18 mouse cellular contexts compared by ENCODE assay signal in genomic region chr8:10625262-10625661, GRCm38 (mm10).
DNase-seq lines count a peak whose midpoint lies in the region; ATAC-seq and TF ChIP-seq lines count a peak whose summit lies in the region.
"Had no signal": no experiment of that assay in that cellular context is flagged by ENCODE, and none has a peak within 500 bp of the region (broad histone marks: within the 10 kb centered on the region; RNA-seq: fewer than 3 reads in every experiment).

No protein-coding gene starts in this region.

- WGBS in hindbrain, embryonic 11.5 days: 13% methylated on average over 5 of the region's 5 CpGs
- 13% methylated on average over 5 of the region's 5 CpGs for WGBS in hindbrain, embryonic 13.5 days
- 20% methylated on average over 5 of the region's 5 CpGs for WGBS in hindbrain, postnatal 0 days

- no peak overlapping the region for H3K27ac ChIP-seq in hindbrain, embryonic 11.5 days (ENCODE audit: low read depth, low read length)
- no peak overlapping the region for H3K27ac ChIP-seq in hindbrain, embryonic 13.5 days
- no peak overlapping the region for H3K27ac ChIP-seq in hindbrain, postnatal 0 days
- H3K27ac ChIP-seq: heart, embryonic 15.5 days; kidney, postnatal 0 days; macrophage had no signal

- no peaks in the 10 kb centered on the region for H3K36me3 ChIP-seq in hindbrain, embryonic 11.5 days (ENCODE audit: control insufficient read depth, insufficient read depth, low read length)
- H3K36me3 ChIP-seq in hindbrain, embryonic 13.5 days: no peaks in the 10 kb centered on the region
- no peaks in the 10 kb centered on the region for H3K36me3 ChIP-seq in hindbrain, postnatal 0 days (ENCODE audit: insufficient read depth, low read length)
- H3K36me3 ChIP-seq: heart, embryonic 15.5 days had no signal

- ATAC-seq in hindbrain, embryonic 11.5 days (ENCODE audit: low FRiP score): peak; percentile 54; the same call in 1 of the 2 replicates
- no peak for ATAC-seq in hindbrain, embryonic 13.5 days (ENCODE audit: low FRiP score)
- ATAC-seq in hindbrain, postnatal 0 days: peak; percentile 58; the same call in 1 of the 2 replicates

- H3K9me3 ChIP-seq in hindbrain, embryonic 11.5 days (ENCODE audit: control insufficient read depth, low read length): no peaks in the 10 kb centered on the region
- 0 out of 2 replicates have a peak, but pooled peaks cover 6% of the 10 kb centered on the region for H3K9me3 ChIP-seq in hindbrain, embryonic 13.5 days
- no peaks in the 10 kb centered on the region for H3K9me3 ChIP-seq in hindbrain, postnatal 0 days (ENCODE audit: low read length)
- H3K9me3 ChIP-seq: heart, embryonic 15.5 days had no signal

- peaks cover 2% of the 10 kb centered on the region; the same call in 1 of the 2 replicates for H3K4me1 ChIP-seq in hindbrain, embryonic 11.5 days (replicated peaks; ENCODE audit: control insufficient read depth, insufficient read depth, low read length)
- H3K4me1 ChIP-seq in hindbrain, embryonic 13.5 days (replicated peaks): peaks cover 10% of the 10 kb centered on the region
- no peaks in the 10 kb centered on the region for H3K4me1 ChIP-seq in hindbrain, postnatal 0 days (ENCODE audit: insufficient read depth, low read length)
- H3K4me1 ChIP-seq: heart, embryonic 15.5 days had no signal

- H3K9ac ChIP-seq in hindbrain, embryonic 11.5 days (ENCODE audit: low read depth, low read length): no peak overlapping the region
- no peak overlapping the region for H3K9ac ChIP-seq in hindbrain, embryonic 13.5 days
- no peak overlapping the region for H3K9ac ChIP-seq in hindbrain, postnatal 0 days (replicated peaks; ENCODE audit: low read length)
- H3K9ac ChIP-seq: heart, embryonic 15.5 days had no signal

- no peak for TF ChIP-seq CTCF in hindbrain, postnatal 0 days (IDR thresholded peaks at IDR 0.05; ENCODE audit: low read depth)

- H3K4me2 ChIP-seq in hindbrain, embryonic 11.5 days (replicated peaks; ENCODE audit: low read depth, low read length): no peak overlapping the region
- no peak overlapping the region for H3K4me2 ChIP-seq in hindbrain, embryonic 13.5 days
- H3K4me2 ChIP-seq in hindbrain, postnatal 0 days (ENCODE audit: low read depth, low read length): no peak overlapping the region
- H3K4me2 ChIP-seq: heart, embryonic 15.5 days had no signal

- no peaks in the 10 kb centered on the region for H3K27me3 ChIP-seq in hindbrain, embryonic 11.5 days (ENCODE audit: control insufficient read depth, insufficient read depth, low read length)
- peaks cover 5% of the 10 kb centered on the region; the same call in 1 of the 2 replicates for H3K27me3 ChIP-seq in hindbrain, embryonic 13.5 days
- H3K27me3 ChIP-seq in hindbrain, postnatal 0 days (ENCODE audit: insufficient read depth, low read length): no peaks in the 10 kb centered on the region
- H3K27me3 ChIP-seq: heart, embryonic 15.5 days had no signal

- no peak overlapping the region for H3K4me3 ChIP-seq in hindbrain, embryonic 11.5 days (ENCODE audit: low read depth, low read length)
- no peak overlapping the region for H3K4me3 ChIP-seq in hindbrain, embryonic 13.5 days
- no peak overlapping the region for H3K4me3 ChIP-seq in hindbrain, postnatal 0 days (ENCODE audit: low read length)
- H3K4me3 ChIP-seq: heart, embryonic 15.5 days had no signal

- peak; percentile 58 for DNase-seq in hindbrain, embryonic 11.5 days (ENCODE audit: low spot score)
- DNase-seq in Muller cell, postnatal 12 days (ENCODE audit: inconsistent ontology term): peak; percentile 67
- DNase-seq in embryo, embryonic 11 days: peak; percentile 67
- DNase-seq in hindbrain, postnatal 0 days (ENCODE audit: low spot score): no peak
- no peak for DNase-seq in adrenal gland, postnatal 4 days (ENCODE audit: low spot score in 2 of 2)
- DNase-seq in cerebellum, adult 9-10 months: no peak
- DNase-seq in layer of hippocampus, adult 9-10 months (ENCODE audit: low spot score): no peak
- DNase-seq: B cell, adult 2 months; cerebellum, adult 18-20 months; heart, adult 18-20 months; layer of hippocampus, adult 9-11 months; liver; lung, adult 18-20 months; right cerebral cortex, postnatal 25 days had no signal

Comparison
In these comparisons a context has a peak if more than half of its experiments do, and no peak if none do; other contexts are left out.
1. DNase-seq: peak in hindbrain, embryonic 11.5 days (single experiment), Muller cell, postnatal 12 days (single experiment) and embryo, embryonic 11 days (single experiment); none in hindbrain, postnatal 0 days (single experiment), adrenal gland, postnatal 4 days (0 of 2), cerebellum, adult 9-10 months (single experiment) and layer of hippocampus, adult 9-10 months (single experiment).